Mouse (Mus musculus): Measurements from ENCODE around the gene Det1.
A peak's percentile ranks its signal among the peaks of the same experiment; 100 is the strongest.

Det1 gene

GRCm38 (mm10) chr7:78782639-78783581 lies 64.2 kb downstream of the Det1 start, which contains the start of the genes Mrps11 and Mrpl46:
Mrps11 (plus strand) TSS chr7:78783119.
Mrpl46 (minus strand) TSS chr7:78783531.
- DNase-seq (ENCODE audit: low spot score in 2 of 2): peak; percentile 76 to 80

- DNase-seq (ENCODE audit: low spot score in 2 of 2): no peak
These were observed 68.3 kb downstream of the Det1 start for GRCm38 (mm10) chr7:78778741-78779140.
